Mouse (Mus musculus): ENCODE measurements around the gene Dyrk1b. TPM values are rescaled to one million over a fixed set of nuclear protein-coding genes. Genes with fewer than 3 reads are reported as not detected.
"Not testable (repeated sequence)": the region's sequence is repeated elsewhere in the genome, so short reads cannot be mapped to it uniquely, and the experiment has no call there.

Gene Dyrk1b
- total and polyA plus RNA-seq, 2 experiments from 2014 or later = 7.4 to 23.3 TPM

- no peaks in the 10 kb centered on the region for H3K27me3 ChIP-seq (ENCODE audit: insufficient read depth, low read length)
- ATAC-seq (peak; percentile 50; the same call in 1 of the 2 replicates), DNase-seq (no peak)
- TF ChIP-seq CTCF (IDR thresholded peaks at IDR 0.05; ENCODE audit: low read depth) = no peak
- WGBS = 51% methylated on average over 12 of the region's 12 CpGs
- H3K36me3 ChIP-seq (ENCODE audit: insufficient read depth) = no peaks in the 10 kb centered on the region
- H3K9me3 ChIP-seq (ENCODE audit: low read length) = no peaks in the 10 kb centered on the region
- H3K9ac ChIP-seq = no peak overlapping the region
- H3K4me2 ChIP-seq (ENCODE audit: low read depth) = peak overlapping the region; percentile 47
- H3K4me3 ChIP-seq (ENCODE audit: low read depth, low read length) = peak overlapping the region; percentile 28
- H3K27ac ChIP-seq (ENCODE audit: low read depth, low read length) = no peak overlapping the region
- no peaks in the 10 kb centered on the region for H3K4me1 ChIP-seq (ENCODE audit: insufficient read depth)
Measured at GRCm38 (mm10) chr7:28208396-28208987, 29.2 kb downstream of the Dyrk1b start.

GRCm38 (mm10) chr7:28208988-28209508 lies 29.8 kb downstream of the Dyrk1b start:
- no peak for TF ChIP-seq CTCF (IDR thresholded peaks at IDR 0.05; ENCODE audit: low read depth)
- no peaks in the 10 kb centered on the region for H3K9me3 ChIP-seq (ENCODE audit: low read length)
- peak overlapping the region; percentile 28 for H3K4me3 ChIP-seq (ENCODE audit: low read depth, low read length)
- H3K27me3 ChIP-seq (ENCODE audit: insufficient read depth, low read length) = no peaks in the 10 kb centered on the region
- no peaks in the 10 kb centered on the region for H3K36me3 ChIP-seq (ENCODE audit: insufficient read depth)
- ATAC-seq (peak; percentile 92), DNase-seq (peak; percentile 88)
- no peaks in the 10 kb centered on the region for H3K4me1 ChIP-seq (ENCODE audit: insufficient read depth)
- WGBS = 54% methylated on average over 19 of the region's 19 CpGs
- no peak overlapping the region for H3K9ac ChIP-seq
- H3K4me2 ChIP-seq (ENCODE audit: low read depth) = peak overlapping the region; percentile 47
- H3K27ac ChIP-seq (ENCODE audit: low read depth, low read length) = 0 out of 2 replicates have a peak overlapping the region, but pooled peaks have one; percentile 16

GRCm38 (mm10) chr7:28210731-28211130 lies 31.5 kb downstream of the Dyrk1b start:
- no peaks in the 10 kb centered on the region for H3K4me1 ChIP-seq (ENCODE audit: insufficient read depth)
- ATAC-seq (no peak), DNase-seq (no peak)
- no peaks in the 10 kb centered on the region for H3K9me3 ChIP-seq (ENCODE audit: low read length)
- 50% methylated on average over 5 of the region's 5 CpGs for WGBS
- peak; percentile 26; the same call in 1 of the 2 replicates for TF ChIP-seq CTCF (IDR thresholded peaks at IDR 0.05; ENCODE audit: low read depth)
- no peak overlapping the region for H3K4me2 ChIP-seq (ENCODE audit: low read depth)
- H3K36me3 ChIP-seq (ENCODE audit: insufficient read depth) = no peaks in the 10 kb centered on the region
- H3K27ac ChIP-seq (ENCODE audit: low read depth, low read length) = no peak overlapping the region
- no peak overlapping the region for H3K9ac ChIP-seq
- H3K27me3 ChIP-seq (ENCODE audit: insufficient read depth, low read length) = no peaks in the 10 kb centered on the region
- H3K4me3 ChIP-seq (ENCODE audit: low read depth, low read length) = no peak overlapping the region

- Histone ChIP-seq H3K4me1 (ENCODE audit: insufficient read depth) (no peaks in the 10 kb centered on the region), H3K27me3 (ENCODE audit: insufficient read depth, low read length) (no peaks in the 10 kb centered on the region), H3K9ac (no peak overlapping the region), H3K27ac (ENCODE audit: low read depth, low read length) (no peak overlapping the region), H3K4me2 (ENCODE audit: low read depth) (no peak overlapping the region), H3K9me3 (ENCODE audit: low read length) (no peaks in the 10 kb centered on the region), H3K4me3 (ENCODE audit: low read depth, low read length) (no peak overlapping the region), H3K36me3 (ENCODE audit: insufficient read depth) (no peaks in the 10 kb centered on the region)
- 37% methylated on average over 10 of the region's 10 CpGs for WGBS
- TF ChIP-seq CTCF (IDR thresholded peaks at IDR 0.05; ENCODE audit: low read depth) = peak; percentile 61
- DNase-seq (no peak), ATAC-seq (no peak)
Measured at GRCm38 (mm10) chr7:28214142-28214541, 34.9 kb downstream of the Dyrk1b start.

GRCm38 (mm10) chr7:28215950-28216349 lies 36.7 kb downstream of the Dyrk1b start:
- H3K9ac ChIP-seq; ATAC-seq; H3K36me3 ChIP-seq (ENCODE audit: insufficient read depth); H3K27me3 ChIP-seq (ENCODE audit: insufficient read depth, low read length); DNase-seq; H3K4me2 ChIP-seq (ENCODE audit: low read depth); H3K27ac ChIP-seq (ENCODE audit: low read depth, low read length); H3K4me3 ChIP-seq (ENCODE audit: low read depth, low read length); H3K9me3 ChIP-seq (ENCODE audit: low read length); H3K4me1 ChIP-seq (ENCODE audit: insufficient read depth): not testable (repeated sequence)
- WGBS = 96% methylated on average over 2 of the region's 2 CpGs

GRCm38 (mm10) chr7:28217811-28218210 lies 38.5 kb downstream of the Dyrk1b start:
- H3K9ac ChIP-seq; H3K36me3 ChIP-seq (ENCODE audit: insufficient read depth); H3K4me3 ChIP-seq (ENCODE audit: low read depth, low read length); DNase-seq; H3K9me3 ChIP-seq (ENCODE audit: low read length); H3K4me2 ChIP-seq (ENCODE audit: low read depth); ATAC-seq; H3K4me1 ChIP-seq (ENCODE audit: insufficient read depth); H3K27ac ChIP-seq (ENCODE audit: low read depth, low read length); H3K27me3 ChIP-seq (ENCODE audit: insufficient read depth, low read length): not testable (repeated sequence)
- WGBS = 95% methylated on average over 8 of the region's 13 CpGs

GRCm38 (mm10) chr7:28218951-28219740 lies 39.9 kb downstream of the Dyrk1b start:
- not testable (repeated sequence) for H3K9ac ChIP-seq; ATAC-seq; H3K9me3 ChIP-seq (ENCODE audit: low read length); H3K4me1 ChIP-seq (ENCODE audit: insufficient read depth); H3K4me3 ChIP-seq (ENCODE audit: low read depth, low read length); H3K27me3 ChIP-seq (ENCODE audit: insufficient read depth, low read length); H3K36me3 ChIP-seq (ENCODE audit: insufficient read depth); H3K27ac ChIP-seq (ENCODE audit: low read depth, low read length)
- H3K4me2 ChIP-seq (ENCODE audit: low read depth) = peak overlapping the region; percentile 19; the same call in 1 of the 2 replicates
- WGBS = 61% methylated on average over 20 of the region's 20 CpGs
- DNase-seq = peak; percentile 64

GRCm38 (mm10) chr7:28226836-28227235 lies 47.6 kb downstream of the Dyrk1b start:
- H3K36me3 ChIP-seq (ENCODE audit: insufficient read depth); DNase-seq; H3K4me2 ChIP-seq (ENCODE audit: low read depth); H3K4me1 ChIP-seq (ENCODE audit: insufficient read depth); H3K27me3 ChIP-seq (ENCODE audit: insufficient read depth, low read length); H3K27ac ChIP-seq (ENCODE audit: low read depth, low read length); H3K4me3 ChIP-seq (ENCODE audit: low read depth, low read length); H3K9ac ChIP-seq; ATAC-seq; H3K9me3 ChIP-seq (ENCODE audit: low read length): not testable (repeated sequence)
- 82% methylated on average over 4 of the region's 4 CpGs for WGBS

- not testable (repeated sequence) for H3K9ac ChIP-seq; H3K4me1 ChIP-seq (ENCODE audit: insufficient read depth); DNase-seq; H3K36me3 ChIP-seq (ENCODE audit: insufficient read depth); H3K4me3 ChIP-seq (ENCODE audit: low read depth, low read length); H3K9me3 ChIP-seq (ENCODE audit: low read length); H3K4me2 ChIP-seq (ENCODE audit: low read depth); H3K27ac ChIP-seq (ENCODE audit: low read depth, low read length); ATAC-seq; H3K27me3 ChIP-seq (ENCODE audit: insufficient read depth, low read length)
- 95% methylated on average over 4 of the region's 4 CpGs for WGBS
Measured at GRCm38 (mm10) chr7:28227421-28227820, 48.2 kb downstream of the Dyrk1b start.
